Comparison of ENCODE assay signal across 8 mouse cellular contexts in genomic region chr15:81857724-81858116, GRCm38 (mm10). TPM values are rescaled to one million over a fixed set of nuclear protein-coding genes. Genes with fewer than 3 reads are reported as not detected.
A peak's percentile ranks its signal among the peaks of the same experiment; 100 is the strongest.
DNase-seq lines count a peak whose midpoint lies in the region; ATAC-seq and TF ChIP-seq lines count a peak whose summit lies in the region.

No protein-coding gene starts in this region.

- DNase-seq in embryo, embryonic 10 days (ENCODE audit: low spot score) = peak; percentile 63
- DNase-seq in embryo, embryonic 9.5 days (ENCODE audit: extremely low spot score) = no peak
- DNase-seq in 3T3-L1 (ENCODE audit: low read depth, low spot score) = peak; percentile 42
- peak; percentile 76 for DNase-seq in limb, embryonic 11.5 days (ENCODE audit: low spot score)
- DNase-seq in midbrain, postnatal 0 days (ENCODE audit: low spot score) = no peak
- DNase-seq in right cerebral cortex, postnatal 14 days = no peak
- no peak for DNase-seq in cerebellum, adult 9-11 months

- peak overlapping the region; percentile 74 for H3K9ac ChIP-seq in limb, embryonic 11.5 days (ENCODE audit: low read length)
- peak overlapping the region; percentile 61 for H3K9ac ChIP-seq in midbrain, postnatal 0 days (replicated peaks; ENCODE audit: low read length, poor library complexity, severe bottlenecking)

- no peaks in the 10 kb centered on the region for H3K9me3 ChIP-seq in limb, embryonic 11.5 days (ENCODE audit: control insufficient read depth, low read length)
- no peaks in the 10 kb centered on the region for H3K9me3 ChIP-seq in midbrain, postnatal 0 days (ENCODE audit: low read length)

- no peak for TF ChIP-seq CTCF in midbrain, postnatal 0 days (IDR thresholded peaks at IDR 0.05)

- peak; percentile 5 for ATAC-seq in erythroblast, adult 5-6 weeks (replicated peaks; ENCODE audit: low FRiP score, poor library complexity, severe bottlenecking)
- no peak for ATAC-seq in limb, embryonic 11.5 days (ENCODE audit: insufficient number of reproducible peaks, low FRiP score, low TSS enrichment, low read depth)
- 0 out of 2 replicates have a peak, but pooled peaks have one; percentile 5 for ATAC-seq in midbrain, postnatal 0 days (ENCODE audit: low FRiP score)

- peak overlapping the region; percentile 53 for H3K4me2 ChIP-seq in limb, embryonic 11.5 days (ENCODE audit: low read depth, severe bottlenecking)
- peak overlapping the region; percentile 92 for H3K4me2 ChIP-seq in midbrain, postnatal 0 days (ENCODE audit: low read depth, low read length, poor library complexity, severe bottlenecking)

- H3K36me3 ChIP-seq in limb, embryonic 11.5 days (ENCODE audit: control insufficient read depth, insufficient read depth, low read length) = no peaks in the 10 kb centered on the region; the same call in 1 of the 2 replicates
- no peaks in the 10 kb centered on the region for H3K36me3 ChIP-seq in midbrain, postnatal 0 days (ENCODE audit: insufficient read depth, low read length)

- H3K27me3 ChIP-seq in limb, embryonic 11.5 days (ENCODE audit: control insufficient read depth, insufficient read depth, low read length) = no peaks in the 10 kb centered on the region
- H3K27me3 ChIP-seq in midbrain, postnatal 0 days (ENCODE audit: insufficient read depth, low read length) = no peaks in the 10 kb centered on the region

- H3K4me1 ChIP-seq in limb, embryonic 11.5 days (ENCODE audit: control insufficient read depth, insufficient read depth, low read length) = no peaks in the 10 kb centered on the region
- H3K4me1 ChIP-seq in midbrain, postnatal 0 days (ENCODE audit: insufficient read depth, low read length) = peaks cover 4% of the 10 kb centered on the region; the same call in 1 of the 2 replicates

- 0% methylated on average over 33 of the region's 33 CpGs for WGBS in limb, embryonic 11.5 days
- under 1% methylated on average over 33 of the region's 33 CpGs for WGBS in midbrain, postnatal 0 days

- H3K4me3 ChIP-seq in limb, embryonic 11.5 days (ENCODE audit: low read depth, low read length) = peak overlapping the region; percentile 94
- H3K4me3 ChIP-seq in midbrain, postnatal 0 days (ENCODE audit: low read depth, low read length) = peak overlapping the region; percentile 51

- H3K27ac ChIP-seq in limb, embryonic 11.5 days (replicated peaks; ENCODE audit: low read depth, low read length) = peak overlapping the region; percentile 66
- peak overlapping the region; percentile 62 for H3K27ac ChIP-seq in midbrain, postnatal 0 days (ENCODE audit: low read depth, low read length)

RNA-seq across cellular contexts. Expression of gene Tob2, which starts 0.9 kb away (rescaled TPM):
- total RNA-seq in erythroblast, adult 5-6 weeks (2015; ENCODE audit: low replicate concordance) = 6.3 and 9.6 TPM in 2 replicates
- total RNA-seq in erythroblast, adult 5-6 weeks (2017; ENCODE audit: low replicate concordance) = 5.3 and 7.2 TPM in 2 replicates
- 16.7 and 16.8 TPM in 2 replicates for polyA plus RNA-seq in limb, embryonic 11.5 days (2014; fragmentation: Nextera tagmentation; extraction: Ambion mirVana)
- total RNA-seq in midbrain, postnatal 0 days (2014; rRNA removed) = 10.9 and 15.4 TPM in 2 replicates
- 12.2 and 14.2 TPM in 2 replicates for polyA plus RNA-seq in midbrain, postnatal 0 days (2015; fragmentation: Nextera tagmentation; extraction: Ambion mirVana)

RNA-seq across cellular contexts. Expression of gene Phf5a, which starts 14.0 kb away (rescaled TPM):
- total RNA-seq in erythroblast, adult 5-6 weeks (2015; ENCODE audit: low replicate concordance) = 29.7 and 33.0 TPM in 2 replicates
- total RNA-seq in erythroblast, adult 5-6 weeks (2017; ENCODE audit: low replicate concordance) = 19.8 and 45.9 TPM in 2 replicates
- 240 and 243 TPM in 2 replicates for polyA plus RNA-seq in limb, embryonic 11.5 days (2014; fragmentation: Nextera tagmentation; extraction: Ambion mirVana)
- total RNA-seq in midbrain, postnatal 0 days (2014; rRNA removed) = 31.8 and 34.1 TPM in 2 replicates
- 107 and 118 TPM in 2 replicates for polyA plus RNA-seq in midbrain, postnatal 0 days (2015; fragmentation: Nextera tagmentation; extraction: Ambion mirVana)

RNA-seq across cellular contexts. Expression of gene Aco2, which starts 14.4 kb away (rescaled TPM):
- 16.3 and 37.8 TPM in 2 replicates for total RNA-seq in erythroblast, adult 5-6 weeks (2015; ENCODE audit: low replicate concordance)
- 29.7 and 59.3 TPM in 2 replicates for total RNA-seq in erythroblast, adult 5-6 weeks (2017; ENCODE audit: low replicate concordance)
- polyA plus RNA-seq in limb, embryonic 11.5 days (2014; fragmentation: Nextera tagmentation; extraction: Ambion mirVana) = 158 and 162 TPM in 2 replicates
- 380 and 412 TPM in 2 replicates for total RNA-seq in midbrain, postnatal 0 days (2014; rRNA removed)
- polyA plus RNA-seq in midbrain, postnatal 0 days (2015; fragmentation: Nextera tagmentation; extraction: Ambion mirVana) = 257 and 279 TPM in 2 replicates

RNA-seq across cellular contexts. Expression of gene Tef, which starts 55.5 kb away (rescaled TPM):
- 0.38 and 2.3 TPM in 2 replicates for total RNA-seq in erythroblast, adult 5-6 weeks (2015; ENCODE audit: low replicate concordance)
- 0.98 and 2.0 TPM in 2 replicates for total RNA-seq in erythroblast, adult 5-6 weeks (2017; ENCODE audit: low replicate concordance)
- 13.7 and 14.6 TPM in 2 replicates for polyA plus RNA-seq in limb, embryonic 11.5 days (2014; fragmentation: Nextera tagmentation; extraction: Ambion mirVana)
- total RNA-seq in midbrain, postnatal 0 days (2014; rRNA removed) = 60.1 and 60.6 TPM in 2 replicates
- 23.6 and 25.4 TPM in 2 replicates for polyA plus RNA-seq in midbrain, postnatal 0 days (2015; fragmentation: Nextera tagmentation; extraction: Ambion mirVana)

Comparison
In these comparisons a context has a peak if more than half of its experiments do, and no peak if none do; other contexts are left out.
1. DNase-seq: peak in embryo, embryonic 10 days (single experiment), 3T3-L1 (single experiment) and limb, embryonic 11.5 days (single experiment); none in embryo, embryonic 9.5 days (single experiment), midbrain, postnatal 0 days (single experiment), right cerebral cortex, postnatal 14 days (single experiment) and cerebellum, adult 9-11 months (single experiment).